Mouse (Mus musculus) embryonic fibroblast, embryonic 13.5 days (primary cell): ENCODE results near the gene Gata5.

Experiments used
- CTCF ChIP-seq: IDR thresholded peaks from 2 replicates; pipeline ENCODE4 v1.5.1; 2011; ENCODE audit warnings: mild to moderate bottlenecking, control low read depth, low read length, moderate library complexity, borderline replicate concordance; ENCODE audit not compliant: insufficient read depth
- POLR2A ChIP-seq: IDR thresholded peaks from 2 replicates; pipeline ENCODE4 v1.6.1; 2011; ENCODE audit warnings: low read depth, mild to moderate bottlenecking, control low read depth, low read length, moderate library complexity

DNA sequence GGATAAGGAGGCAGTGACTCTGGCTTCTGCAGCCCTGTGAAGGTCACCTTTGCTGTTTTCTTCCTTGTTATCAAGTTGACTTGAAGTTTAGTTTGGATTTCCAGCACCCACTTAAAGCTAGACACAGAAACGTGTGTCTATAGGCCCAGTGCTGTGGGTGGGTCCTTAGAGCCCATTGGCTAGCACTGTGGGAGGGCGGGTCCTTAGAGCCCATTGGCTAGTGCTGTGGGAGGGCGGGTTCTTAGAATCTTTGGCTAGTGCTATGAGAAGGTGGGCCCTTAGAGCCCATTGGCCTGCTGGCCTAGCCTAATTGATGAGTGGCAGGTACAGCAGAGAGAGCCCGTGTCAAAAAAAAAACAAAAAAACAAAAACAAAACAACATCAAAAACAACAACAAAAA lies 14.3 kb downstream of the Gata5 start:
- TF ChIP-seq CTCF (no peak), POLR2A (no peak)
